Mouse (Mus musculus) olfactory bulb, adult 2 months (tissue): ENCODE measurements around the gene Rhof. TPM values are rescaled to one million over a fixed set of nuclear protein-coding genes. Genes with fewer than 3 reads are reported as not detected.

Experiments
- H3K27ac ChIP-seq: fragments of 200-500 bp; 2 replicates; pipeline ENCODE4 v1.5.1; 2012; ENCODE audit warnings: low read depth, low read length; ENCODE audit not compliant: insufficient read depth
- H3K4me1 ChIP-seq: fragments of 200-500 bp; 2 replicates; pipeline ENCODE4 v1.6.1; 2012; ENCODE audit warnings: low read length; ENCODE audit not compliant: control insufficient read depth, insufficient read depth
- H3K4me3 ChIP-seq: fragments of 200-500 bp; 2 replicates; pipeline ENCODE4 v1.5.1; 2012; ENCODE audit warnings: mild to moderate bottlenecking, low read depth, low read length, moderate library complexity; ENCODE audit not compliant: insufficient read depth
- CTCF ChIP-seq: fragments of 200-500 bp; IDR thresholded peaks from 2 replicates; pipeline ENCODE4 v1.5.1; 2012; ENCODE audit warnings: low read depth, mild to moderate bottlenecking, low read length, moderate library complexity; ENCODE audit not compliant: insufficient read depth
- POLR2A ChIP-seq: fragments of 200-500 bp; IDR thresholded peaks from 2 replicates; pipeline ENCODE4 v1.6.1; 2012; ENCODE audit warnings: mild to moderate bottlenecking, low read depth, low read length, moderate library complexity; ENCODE audit not compliant: insufficient read depth
- WGBS: fragments of 180-500 bp; shearing (Covaris S2); methylation state at CpG from one replicate; pipeline ENCODE4 v1.1.7; 2018; 5-methylcytosine and 5-hydroxymethylcytosine counted together
- polyA plus RNA-seq: library from polyadenylated mRNA; stranded (reverse); fragments of >200 nt; gene quantifications from 2 replicates; pipeline ENCODE4 v1.2.4, GENCODE M21; 2012; ENCODE audit warnings: low replicate concordance; ENCODE audit not compliant: missing spikeins, insufficient read depth, insufficient read length

Gene Rhof
- polyA plus RNA-seq, 1 experiment, result not detected

DNA sequence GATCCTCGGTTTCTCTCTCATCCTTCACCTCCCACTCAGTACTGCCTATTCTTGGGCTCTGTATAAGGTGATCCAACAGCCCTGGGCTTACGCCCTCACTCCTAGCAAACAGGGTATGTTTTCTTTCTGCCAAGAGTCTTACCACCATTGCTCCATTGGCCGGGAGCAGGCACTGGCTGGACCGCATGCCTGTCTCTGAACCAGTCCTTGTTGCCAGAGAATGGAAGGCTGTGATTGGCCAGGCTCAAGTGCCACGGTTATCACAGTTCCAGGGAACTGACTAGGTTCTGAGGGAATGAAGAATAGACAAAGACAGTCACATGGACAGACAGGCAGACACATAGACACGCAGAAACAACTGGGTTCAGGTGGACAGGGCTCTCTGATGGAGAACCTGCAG, 27.7 kb downstream of the Rhof start:
- no peak overlapping the region for H3K27ac ChIP-seq
- 78% methylated on average over 6 of the region's 6 CpGs for WGBS
- TF ChIP-seq POLR2A (no peak), CTCF (no peak)
- H3K4me1 ChIP-seq, result peaks cover 7% of the 10 kb centered on the region; the same call in 1 of the 2 replicates
- H3K4me3 ChIP-seq, result no peak overlapping the region

DNA sequence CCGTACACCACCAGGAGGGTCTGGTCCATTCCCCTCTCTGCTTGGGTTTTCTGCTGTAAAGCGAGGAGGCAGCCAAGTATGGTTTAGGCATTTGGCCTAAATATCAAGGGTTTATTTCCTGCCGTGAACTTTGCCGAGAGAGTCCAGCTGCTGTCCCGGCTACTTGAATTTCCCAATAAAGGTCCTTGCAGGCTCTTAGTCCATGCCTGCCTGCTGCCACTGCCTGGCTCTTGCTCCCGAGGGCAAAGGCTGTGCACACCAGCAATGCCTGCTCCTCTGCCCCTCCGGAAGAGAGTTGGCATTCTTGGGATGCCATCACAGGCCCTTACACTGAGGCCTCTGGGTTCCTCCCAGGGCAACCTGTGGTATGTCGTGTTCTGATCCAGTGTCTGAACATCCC, 28.9 kb downstream of the Rhof start:
- H3K27ac ChIP-seq, result no peak overlapping the region
- no peaks in the 10 kb centered on the region for H3K4me1 ChIP-seq
- H3K4me3 ChIP-seq, result no peak overlapping the region
- WGBS, result 75% methylated on average over 8 of the region's 8 CpGs
- TF ChIP-seq POLR2A (no peak), CTCF (no peak)

DNA sequence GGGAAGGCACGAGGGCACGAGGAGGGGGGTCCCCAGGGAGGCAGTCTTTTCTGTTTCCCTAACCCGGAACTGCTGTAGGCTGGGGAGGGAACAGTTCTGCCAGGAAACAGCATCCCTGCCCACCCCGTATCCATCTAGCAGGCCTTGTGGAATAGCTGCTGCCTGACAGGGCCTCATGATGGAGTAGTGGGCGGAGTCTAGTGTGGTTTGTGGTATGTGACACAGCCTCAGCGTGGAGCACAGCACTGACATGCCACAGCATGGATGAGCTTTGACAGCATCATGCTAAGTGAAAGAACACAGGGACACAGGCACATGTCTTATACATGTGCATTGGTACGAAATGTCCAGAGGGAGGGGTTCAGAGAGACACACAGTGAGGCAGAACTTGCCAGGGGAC, 30.1 kb downstream of the Rhof start:
- 83% methylated on average over 7 of the region's 7 CpGs for WGBS
- Histone ChIP-seq H3K27ac (no peak overlapping the region), H3K4me3 (no peak overlapping the region), H3K4me1 (no peaks in the 10 kb centered on the region)
- TF ChIP-seq CTCF, result no peak
- TF ChIP-seq POLR2A, result no peak

DNA sequence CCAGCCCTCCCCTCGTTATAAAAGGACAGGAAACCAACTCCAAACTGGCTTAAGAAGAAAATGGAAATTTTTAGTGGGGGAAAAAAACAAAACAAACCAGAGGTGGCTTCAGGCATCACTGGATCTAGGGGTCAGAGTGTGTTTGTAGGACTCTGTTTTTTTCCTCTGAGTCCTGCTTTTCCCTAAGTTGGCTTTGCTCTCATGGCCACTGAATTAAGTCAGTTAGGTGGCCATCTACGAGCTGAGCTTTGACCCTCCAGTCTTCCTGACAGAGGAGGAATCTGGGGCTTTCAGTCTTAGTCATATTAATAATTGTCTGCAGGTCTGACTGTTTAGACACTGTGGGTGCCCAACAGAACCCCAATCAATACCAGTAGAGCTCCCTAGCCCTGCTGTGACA, 34.0 kb downstream of the Rhof start:
- H3K4me3 ChIP-seq, result no peak overlapping the region

DNA sequence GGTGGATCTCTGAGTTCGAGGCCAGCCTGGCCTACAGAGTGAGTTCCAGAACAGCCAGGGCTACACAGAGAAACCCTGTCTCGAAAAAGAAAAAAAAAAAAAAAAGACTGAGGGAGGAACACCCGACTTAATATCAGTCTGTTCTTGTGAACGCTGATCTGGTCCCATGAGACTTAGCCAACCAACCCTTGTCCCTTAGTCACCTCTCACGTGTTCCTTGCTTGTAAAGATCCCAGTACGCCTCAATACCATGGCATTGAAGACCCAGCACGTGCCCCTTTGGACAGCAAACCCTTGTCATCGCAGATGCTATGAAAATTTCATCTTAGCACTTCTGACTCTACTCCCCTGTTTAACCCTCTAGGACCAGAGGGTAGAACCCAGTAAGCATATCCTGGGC, 36.2 kb downstream of the Rhof start:
- Histone ChIP-seq H3K4me1 (no peaks in the 10 kb centered on the region), H3K27ac (no peak overlapping the region), H3K4me3 (no peak overlapping the region)
- 90% methylated on average over 8 of the region's 8 CpGs for WGBS
- no peak for TF ChIP-seq POLR2A
- TF ChIP-seq CTCF, result no peak

More for the DNA sequence above, 34.0 kb downstream of the Rhof start:
- Histone ChIP-seq H3K27ac (no peak overlapping the region), H3K4me1 (no peaks in the 10 kb centered on the region)
- no peak for TF ChIP-seq CTCF
- no peak for TF ChIP-seq POLR2A
- WGBS, result 85% methylated on average over 2 of the region's 2 CpGs

DNA sequence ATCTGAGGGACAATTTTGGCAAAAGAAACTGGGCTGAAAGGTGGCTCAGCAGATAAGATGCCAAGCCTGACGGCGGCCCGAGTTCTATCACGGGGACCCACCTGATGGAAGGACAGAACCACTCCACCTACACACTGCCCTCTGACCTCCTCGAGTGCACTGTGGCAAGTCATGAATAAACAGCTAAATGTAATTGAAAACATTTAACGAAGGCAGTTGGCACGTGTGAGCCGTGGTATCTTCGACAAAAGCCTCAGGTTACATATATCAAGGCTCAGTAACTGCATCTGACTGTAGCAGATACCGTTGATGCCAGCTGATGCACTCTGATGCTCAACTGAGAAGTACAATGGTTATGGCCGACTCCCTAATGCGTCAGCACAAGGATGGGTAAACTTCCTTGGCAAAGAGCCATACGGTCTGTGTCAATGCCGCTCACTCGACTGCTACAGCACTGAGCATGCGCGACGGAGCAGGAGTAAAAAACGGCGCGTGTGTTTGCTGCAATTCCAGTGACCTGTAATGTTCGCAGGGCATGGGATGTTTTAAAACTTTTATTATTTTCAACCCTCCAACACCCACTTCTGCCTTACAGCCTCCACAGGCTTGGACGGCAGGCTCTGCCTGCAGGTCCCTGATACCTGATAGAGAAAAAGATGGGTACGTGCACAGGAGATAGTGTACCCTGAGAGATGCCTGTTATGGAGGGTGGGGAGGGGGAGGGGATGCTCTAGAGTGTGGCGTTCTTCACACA, 38.1 kb downstream of the Rhof start:
- WGBS, result 61% methylated on average over 25 of the region's 25 CpGs
- TF ChIP-seq CTCF, result no peak
- TF ChIP-seq POLR2A, result no peak
- no peak overlapping the region for H3K4me3 ChIP-seq
- no peak overlapping the region for H3K27ac ChIP-seq
- no peaks in the 10 kb centered on the region for H3K4me1 ChIP-seq

DNA sequence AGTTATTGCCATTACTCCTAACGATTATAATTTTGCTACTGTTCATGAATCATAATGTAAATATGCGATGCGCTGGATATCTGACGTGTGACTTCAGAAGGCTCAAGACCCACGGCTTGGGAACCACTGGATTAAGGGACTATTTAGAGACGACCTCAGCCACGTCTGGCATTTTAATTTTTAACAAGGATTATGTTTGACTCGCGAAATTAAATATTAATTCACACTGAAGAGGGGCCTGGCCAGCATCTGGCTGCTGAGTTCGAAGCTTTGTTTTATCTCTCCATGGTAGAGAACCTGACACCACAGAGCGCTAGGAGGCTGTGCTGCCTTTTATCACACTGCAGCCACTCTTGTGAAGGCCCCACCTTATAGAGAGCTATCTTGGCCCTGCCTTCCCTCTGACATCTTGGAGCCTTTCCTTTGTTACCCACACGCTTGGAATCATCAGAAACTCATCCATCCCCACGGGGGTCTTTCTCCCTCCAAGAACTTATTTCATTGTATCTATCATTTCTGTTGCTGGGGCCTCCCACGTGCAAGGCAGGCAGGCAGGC, 39.3 kb downstream of the Rhof start:
- no peak overlapping the region for H3K27ac ChIP-seq
- no peaks in the 10 kb centered on the region for H3K4me1 ChIP-seq
- H3K4me3 ChIP-seq, result no peak overlapping the region
- TF ChIP-seq CTCF, result no peak
- TF ChIP-seq POLR2A, result no peak
- 92% methylated on average over 14 of the region's 14 CpGs for WGBS

DNA sequence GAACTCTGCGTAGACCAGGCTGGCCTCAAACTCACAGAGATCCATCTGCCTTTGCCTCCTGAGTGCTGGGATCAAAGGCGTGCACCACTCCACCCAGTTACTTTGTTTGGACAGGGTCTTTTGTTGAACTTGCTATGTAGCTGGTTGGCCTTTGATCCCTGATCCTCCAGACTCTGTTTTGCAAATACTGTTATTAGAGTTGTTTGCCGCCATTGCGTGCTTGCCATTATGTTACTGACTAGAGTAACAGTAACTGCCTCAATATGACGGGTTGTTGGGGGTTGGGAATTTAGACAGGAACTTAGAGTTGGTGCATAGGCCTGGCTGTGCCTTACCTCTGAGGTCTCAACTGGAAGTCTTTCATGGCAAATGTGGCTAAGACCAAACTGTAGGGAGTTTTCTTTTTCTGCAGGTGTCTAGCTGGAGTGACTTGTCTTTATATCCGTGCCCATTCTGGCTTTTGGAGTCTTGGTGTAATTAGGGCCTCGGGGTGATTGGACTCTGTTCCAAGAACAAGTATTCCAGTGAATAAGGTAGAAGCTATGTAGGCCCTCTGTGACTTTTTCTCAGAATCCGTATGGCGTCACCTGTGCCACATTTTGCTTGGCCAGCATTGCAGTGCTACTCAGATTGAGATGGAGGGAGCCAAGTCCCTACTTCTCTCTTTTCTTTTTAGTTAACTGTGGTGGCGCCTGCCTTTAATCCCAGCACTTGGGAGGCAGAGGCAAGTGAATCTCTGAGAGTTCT, 41.8 kb downstream of the Rhof start:
- no peak overlapping the region for H3K27ac ChIP-seq
- WGBS, result 89% methylated on average over 10 of the region's 10 CpGs
- no peaks in the 10 kb centered on the region for H3K4me1 ChIP-seq
- H3K4me3 ChIP-seq, result no peak overlapping the region
- TF ChIP-seq CTCF (no peak), POLR2A (no peak)

DNA sequence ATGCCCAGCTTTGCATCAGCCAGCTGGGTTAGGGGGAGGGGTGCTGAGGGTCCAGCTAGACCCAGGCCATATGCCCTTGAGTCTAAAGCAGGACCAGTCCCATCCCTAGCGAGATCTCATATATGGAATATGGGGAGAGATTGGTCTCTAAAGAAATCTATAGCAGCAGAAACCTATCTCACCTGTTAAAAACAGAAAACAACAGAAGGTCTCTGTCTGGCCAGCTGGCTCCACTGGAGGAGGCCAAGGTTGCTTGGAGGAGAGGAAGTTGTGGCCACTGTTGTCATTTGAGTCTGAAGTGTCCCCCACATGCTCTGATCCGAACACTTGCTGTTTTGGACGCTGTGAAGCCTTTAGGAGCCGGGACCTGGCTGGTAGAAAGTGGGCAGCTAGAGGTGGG, 43.7 kb downstream of the Rhof start:
- WGBS, result 98% methylated on average over 4 of the region's 4 CpGs
- Histone ChIP-seq H3K4me1 (no peaks in the 10 kb centered on the region), H3K4me3 (no peak overlapping the region), H3K27ac (no peak overlapping the region)
- TF ChIP-seq CTCF (no peak), POLR2A (no peak)
